Mouse (Mus musculus): ENCODE measurements around the gene Pkn3. TPM values are rescaled to one million over a fixed set of nuclear protein-coding genes. Genes with fewer than 3 reads are reported as not detected.
A peak's percentile ranks its signal among the peaks of the same experiment; 100 is the strongest.
"Not testable (repeated sequence)": the region's sequence is repeated elsewhere in the genome, so short reads cannot be mapped to it uniquely, and the experiment has no call there.

Gene Pkn3
- total RNA-seq, 2 experiments from 2014 or later = 3.8 TPM

DNA sequence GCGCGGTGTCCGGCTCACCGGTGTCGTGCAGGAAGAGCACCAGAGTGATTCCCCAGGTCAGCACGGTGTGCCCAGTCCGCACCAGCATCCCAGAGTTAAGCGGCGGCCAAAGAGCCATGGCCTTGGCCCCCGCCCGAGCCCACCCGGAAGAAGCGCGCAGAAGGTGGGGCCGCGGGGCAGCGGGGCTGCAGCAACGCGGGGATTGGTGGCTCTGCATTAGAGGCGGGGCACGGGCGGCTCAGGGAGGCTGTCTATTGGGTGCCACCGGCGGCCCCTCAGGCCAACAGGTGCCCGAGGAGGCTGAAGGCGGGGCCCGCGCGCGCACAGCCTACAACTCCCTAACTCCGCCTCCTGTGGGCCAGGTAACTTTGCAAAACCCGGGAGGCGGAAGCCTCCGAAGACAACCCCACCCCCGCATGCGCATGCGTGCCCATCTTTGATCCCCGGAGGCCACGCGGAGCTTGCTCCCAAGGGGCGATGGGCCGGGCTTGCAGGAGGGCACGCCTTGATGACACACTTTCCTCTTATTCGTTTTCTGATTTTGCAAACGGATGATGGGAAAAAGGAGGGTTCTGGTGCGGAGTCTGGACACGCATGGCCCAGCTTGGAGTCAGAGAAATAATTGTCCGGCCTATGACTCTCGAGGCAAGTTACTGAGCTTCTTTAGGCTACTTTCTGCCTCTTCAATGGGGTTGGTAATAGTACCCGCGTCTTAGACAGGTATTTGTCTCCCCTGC is 16.2 kb downstream of the Pkn3 start, which contains the start of gene Zdhhc12:
TSS of gene Zdhhc12 (minus strand) at position 178 of the 737 bp plus-strand sequence.
- peak; percentile 79 to 91 for DNase-seq (ENCODE audit: low spot score in 2 of 2)

DNA sequence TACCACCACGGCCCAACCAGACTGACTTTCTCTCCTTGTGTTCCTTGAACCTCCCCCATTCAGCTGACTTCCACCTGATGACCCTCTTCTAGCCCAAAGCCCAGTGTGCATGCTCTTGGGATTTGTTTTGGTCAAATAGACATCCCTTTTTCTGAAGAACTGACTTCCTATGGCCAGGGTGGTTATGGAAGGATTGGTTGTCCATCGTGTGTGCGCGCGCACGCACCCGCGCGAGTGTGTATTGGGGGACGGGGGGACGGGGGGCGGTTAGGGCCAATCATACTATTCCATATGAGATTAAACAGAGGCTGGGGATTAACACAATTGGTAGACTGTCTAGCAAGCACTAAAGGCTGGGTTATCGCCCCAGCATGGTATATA is 16.7 kb downstream of the Pkn3 start:
- no peak for DNase-seq (ENCODE audit: low spot score in 2 of 2)

DNA sequence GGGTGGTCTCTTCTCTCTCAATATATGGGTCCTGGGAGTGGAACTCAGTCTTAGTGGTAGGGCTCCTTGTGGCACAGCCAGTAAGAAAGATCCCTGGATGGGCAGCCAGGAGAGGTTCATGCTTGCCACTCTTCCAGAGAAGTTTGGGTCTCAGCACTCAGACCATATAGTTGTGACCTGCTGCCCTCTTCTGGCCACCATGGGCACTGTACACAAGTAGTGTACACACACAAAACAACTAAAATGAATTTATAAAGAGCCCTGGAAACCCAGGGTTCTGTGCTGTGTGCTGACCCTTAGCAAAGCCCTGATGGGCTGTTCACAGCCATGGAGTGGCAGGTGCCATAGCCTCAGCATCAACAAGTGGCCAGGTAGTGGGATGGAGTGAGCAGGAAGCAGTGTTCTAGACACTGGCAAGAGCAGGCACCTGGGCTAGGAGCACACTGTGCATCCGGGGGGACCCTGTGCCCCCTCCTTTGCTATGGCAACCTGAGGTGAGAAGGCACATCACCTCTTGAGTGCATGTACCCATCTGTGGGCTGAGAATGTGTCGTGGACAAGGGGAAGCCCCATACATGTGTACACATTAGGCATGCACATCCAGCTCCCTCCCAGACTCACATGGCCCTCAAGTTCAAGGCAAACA is 18.5 kb downstream of the Pkn3 start:
- no peak for DNase-seq (ENCODE audit: low spot score in 2 of 2)

DNA sequence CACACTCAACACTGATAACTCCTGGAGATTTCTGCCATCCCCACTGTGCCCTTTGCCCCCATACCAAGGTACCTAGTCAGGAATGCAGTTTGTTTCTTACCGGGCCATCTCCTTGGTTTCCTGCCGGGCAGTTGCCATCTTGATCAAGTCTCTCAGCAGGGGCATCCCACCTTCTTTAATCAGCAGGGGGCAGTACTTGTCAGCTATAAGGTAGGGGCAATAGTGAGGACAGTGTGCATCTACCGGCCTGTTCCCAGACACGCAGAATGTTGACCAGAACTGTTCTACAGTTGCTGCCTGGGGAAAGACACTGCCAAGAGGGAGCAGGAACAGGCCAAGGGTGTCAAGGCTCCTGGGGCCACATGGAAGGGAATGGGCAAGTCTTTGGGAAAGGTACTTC is 22.7 kb downstream of the Pkn3 start:
- no peak for DNase-seq (ENCODE audit: low spot score in 2 of 2)

DNA sequence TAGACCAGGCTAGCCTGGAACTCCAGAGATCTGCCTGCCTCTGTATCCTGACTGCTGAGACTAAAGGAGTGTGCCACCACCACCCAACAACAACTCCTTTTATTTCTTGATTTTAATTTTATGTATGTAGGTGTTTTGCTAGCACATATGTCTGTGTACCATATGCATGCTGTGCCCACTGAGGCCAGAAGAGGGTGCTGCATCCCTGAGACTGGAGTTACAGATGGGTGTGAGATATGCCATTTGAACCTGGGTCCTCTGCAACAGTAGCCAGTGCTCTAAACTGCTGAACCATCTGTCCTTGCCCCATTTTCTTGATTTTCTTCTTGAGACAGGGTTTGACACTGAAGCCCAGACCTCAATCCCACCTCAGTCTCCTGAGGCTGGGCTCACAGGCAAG is 28.9 kb downstream of the Pkn3 start:
- DNase-seq (ENCODE audit: low spot score in 2 of 2) = peak; percentile 36 to 43

DNA sequence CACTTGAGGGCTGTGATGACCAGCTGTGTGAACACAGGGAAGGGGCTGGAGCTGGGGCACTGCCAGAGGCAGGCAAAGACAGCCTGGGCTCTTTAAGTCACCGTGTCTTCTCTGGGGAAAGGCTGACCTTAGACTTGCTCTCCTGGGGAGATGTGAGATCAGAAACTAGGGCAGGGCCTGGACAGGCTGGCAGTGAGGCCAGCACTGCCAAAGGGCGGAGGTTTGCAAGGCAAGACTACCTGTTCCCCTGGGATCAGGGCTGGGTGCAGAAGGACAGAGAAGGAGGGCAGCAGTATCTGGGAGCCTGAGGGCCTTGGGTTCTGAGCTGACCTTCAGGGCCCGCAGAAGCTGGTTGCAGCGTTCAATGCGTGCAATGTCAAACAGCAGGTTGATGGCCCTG is 30.2 kb downstream of the Pkn3 start:
- no peak for DNase-seq (ENCODE audit: low spot score in 2 of 2)

DNA sequence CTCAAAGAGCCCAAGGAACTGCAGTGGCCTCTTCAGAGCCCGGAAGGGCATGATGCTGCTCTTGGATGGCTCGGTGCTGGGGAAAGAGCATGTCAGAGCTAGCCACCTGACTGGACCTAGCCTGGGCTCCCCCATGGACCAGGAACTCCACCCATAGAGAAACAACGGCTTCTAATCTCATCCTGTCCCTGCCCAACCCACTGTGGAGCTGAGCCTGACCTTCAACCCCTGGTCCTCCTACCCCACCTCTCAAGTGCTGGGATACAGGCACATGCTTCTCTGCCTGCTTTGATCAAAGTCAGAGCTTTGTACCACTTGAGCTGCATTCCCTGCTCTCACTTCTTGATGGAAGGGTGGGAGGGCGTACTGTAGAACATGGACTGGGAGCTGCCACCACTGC is 30.8 kb downstream of the Pkn3 start:
- DNase-seq (ENCODE audit: low spot score in 2 of 2) = no peak

DNA sequence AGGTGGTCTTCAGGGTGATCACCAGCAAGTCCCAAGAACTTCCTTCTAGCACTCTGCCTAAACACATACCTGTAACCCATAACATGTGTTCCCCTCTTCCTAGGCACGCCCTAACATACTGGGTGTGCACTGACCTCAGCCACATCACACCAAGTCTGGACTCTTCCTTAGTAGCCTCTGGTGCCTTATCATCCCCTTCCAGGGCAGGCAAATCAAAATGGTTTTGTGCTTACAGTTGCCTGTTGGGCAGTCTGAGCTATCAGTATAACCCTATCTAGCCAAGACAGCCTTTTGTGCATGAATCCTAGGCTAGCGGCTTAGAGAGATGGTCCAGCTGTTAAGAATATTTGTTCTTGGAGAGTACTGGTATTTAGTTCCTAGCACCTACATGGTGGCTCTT is 34.0 kb downstream of the Pkn3 start:
- DNase-seq (ENCODE audit: low spot score in 2 of 2) = no peak

DNA sequence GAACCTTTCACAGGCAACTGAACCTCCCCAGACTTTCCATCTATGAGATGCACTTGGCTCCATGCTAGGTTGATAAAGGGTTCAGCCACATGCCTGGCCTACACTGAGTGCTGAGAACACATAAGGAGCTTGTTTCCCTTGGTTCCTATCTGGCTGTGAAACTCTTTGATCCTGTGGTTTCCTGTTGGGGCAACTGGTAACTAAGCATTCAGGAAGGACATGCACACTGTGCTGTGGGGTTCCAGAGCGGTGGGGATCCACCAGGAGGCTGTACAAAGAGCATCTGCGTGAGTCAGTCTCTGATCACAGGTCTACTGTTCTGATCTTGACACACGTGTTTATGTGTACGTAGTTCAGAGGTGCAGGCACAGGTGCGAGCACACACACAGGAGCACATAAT is 35.1 kb downstream of the Pkn3 start:
- no peak for DNase-seq (ENCODE audit: low spot score in 2 of 2)

DNA sequence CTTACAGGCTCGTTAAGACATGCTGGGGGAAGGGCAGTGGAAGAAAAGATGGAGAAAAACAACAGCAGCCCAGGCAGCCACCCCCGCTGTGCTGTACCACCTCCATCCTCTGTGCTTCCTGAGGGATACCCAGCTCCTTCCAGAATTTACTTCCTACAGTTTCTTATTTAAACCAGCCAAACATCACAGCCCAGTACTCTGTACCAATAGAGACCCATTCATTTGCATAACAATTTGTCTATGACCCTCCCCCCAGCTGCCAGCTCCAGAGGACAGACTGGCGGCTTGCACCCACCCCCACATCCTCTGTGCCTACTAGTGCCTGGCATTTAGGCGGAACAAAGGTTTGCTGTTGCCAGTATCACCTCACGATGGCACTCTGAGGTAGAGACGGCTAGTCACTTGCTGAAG is 42.2 kb downstream of the Pkn3 start:
- peak; percentile 69 to 80 for DNase-seq (ENCODE audit: low spot score in 2 of 2)

DNA sequence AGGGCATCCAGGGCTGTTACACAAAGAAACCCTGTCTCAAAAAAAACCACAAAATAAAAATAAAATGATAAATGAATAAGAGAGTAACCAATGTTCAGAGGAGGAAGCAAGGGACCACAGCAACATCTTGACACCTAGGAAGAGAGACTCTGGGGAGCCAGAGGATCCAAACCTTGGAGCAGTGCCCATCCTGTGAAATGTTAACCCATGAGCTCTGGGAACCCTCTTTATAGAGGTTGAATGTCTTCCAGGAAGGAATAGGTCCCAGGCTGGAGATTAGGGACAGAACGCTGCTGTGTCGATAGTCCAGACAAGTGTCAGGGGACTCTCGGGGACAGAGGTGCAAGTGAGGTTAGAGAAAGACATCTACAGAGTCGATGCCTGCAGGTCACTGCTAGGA is 42.8 kb downstream of the Pkn3 start:
- no peak for DNase-seq (ENCODE audit: low spot score in 2 of 2)

DNA sequence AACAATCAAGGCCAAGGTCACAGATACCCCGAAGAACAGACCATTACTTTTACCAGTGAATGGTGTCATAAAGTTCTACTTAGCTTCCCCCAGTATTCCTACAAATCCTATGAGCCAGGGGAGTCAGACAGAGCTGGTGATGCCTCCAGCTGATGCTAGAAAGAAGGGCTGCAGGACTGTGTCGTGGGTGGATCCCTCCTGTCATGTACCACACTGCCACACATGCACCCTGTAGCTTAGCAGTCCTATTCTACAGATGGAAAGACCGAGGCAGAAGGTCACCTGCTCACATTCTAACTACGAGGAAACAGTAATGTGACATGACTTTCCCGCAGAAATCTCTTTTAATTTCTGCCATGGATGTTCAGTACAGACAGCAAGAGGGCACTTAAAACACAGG is 45.3 kb downstream of the Pkn3 start:
- DNase-seq (ENCODE audit: low spot score in 2 of 2) = no peak

DNA sequence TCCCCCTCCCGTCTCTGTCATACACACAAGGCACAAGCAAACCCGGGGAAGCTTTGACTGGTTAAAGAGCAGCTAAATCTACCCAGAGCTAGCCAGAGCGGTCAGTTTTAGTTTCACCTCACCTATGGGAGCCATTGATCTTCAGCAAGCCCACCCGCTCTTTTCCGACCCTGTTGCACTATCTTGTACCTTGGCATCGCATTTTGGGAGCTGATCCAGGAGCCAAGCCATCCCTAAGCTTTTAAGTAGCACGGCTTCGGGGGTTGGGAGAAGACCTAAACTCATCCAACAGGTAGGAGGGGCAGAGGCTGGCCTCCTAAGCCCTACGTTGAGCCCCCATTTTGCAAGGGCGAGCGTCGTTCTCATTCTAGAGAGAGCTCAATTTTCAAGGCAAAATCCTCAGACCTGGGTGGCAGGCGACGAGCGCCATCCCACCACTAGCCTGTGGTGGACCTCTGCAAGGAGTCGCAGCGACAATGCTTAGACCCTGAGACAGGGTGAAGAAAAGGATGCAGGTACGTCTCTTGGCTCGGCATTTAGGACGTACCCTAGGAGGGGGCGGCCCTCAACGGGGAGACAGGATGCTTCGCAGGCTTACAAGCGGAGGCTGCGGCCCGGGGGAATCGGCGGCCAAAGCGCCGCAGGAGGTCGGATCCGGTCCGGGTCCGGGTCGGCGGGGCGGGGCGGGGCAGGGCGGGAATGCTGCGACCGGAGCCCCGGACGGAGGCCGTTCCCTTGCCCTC is 46.4 kb downstream of the Pkn3 start:
- DNase-seq (ENCODE audit: low spot score in 2 of 2) = peak in 1 of 2 experiments; percentile 19

DNA sequence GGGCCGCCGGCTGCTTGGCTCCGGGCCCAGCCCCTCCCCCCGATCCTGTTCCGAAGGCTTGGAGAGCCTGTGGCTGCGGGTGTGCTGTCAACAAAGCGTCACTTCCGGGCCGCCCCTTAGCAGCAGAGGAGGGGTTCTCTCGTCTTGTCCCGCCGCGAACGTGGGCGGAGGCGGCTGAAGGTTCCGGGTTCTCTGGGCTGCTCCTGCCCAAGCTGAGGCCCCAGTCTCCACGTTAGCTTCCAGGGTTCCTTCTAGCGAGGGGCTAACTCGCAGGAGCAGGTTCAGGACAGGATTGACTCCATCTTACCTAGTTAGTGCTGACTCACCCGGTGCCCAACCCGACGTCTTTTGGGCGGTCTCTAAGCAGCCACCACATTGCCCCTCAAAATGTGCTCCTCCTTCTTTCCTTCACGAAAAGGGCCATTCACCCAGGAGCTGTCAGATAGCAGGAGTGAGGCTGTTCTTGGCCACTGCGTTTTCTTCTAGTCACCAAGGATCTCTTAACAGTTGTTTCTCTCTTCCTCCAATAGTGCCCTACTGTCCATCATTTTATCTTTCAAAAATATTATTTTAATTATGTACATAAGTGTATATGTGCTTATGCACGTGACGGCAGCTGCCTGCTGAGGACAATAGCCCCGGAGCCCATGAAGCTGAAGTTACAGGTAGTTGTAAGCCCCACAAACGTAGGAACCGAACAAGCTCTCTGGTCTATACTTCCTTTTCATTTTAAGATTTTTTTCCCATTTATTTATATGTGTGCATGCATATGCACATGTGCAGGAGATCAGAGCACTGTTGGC is 47.2 kb downstream of the Pkn3 start, which contains the start of gene Zer1:
TSS of gene Zer1 (minus strand) at position 114 of the 803 bp plus-strand sequence.
- peak; percentile 95 to 97 for DNase-seq (ENCODE audit: low spot score in 2 of 2)

DNA sequence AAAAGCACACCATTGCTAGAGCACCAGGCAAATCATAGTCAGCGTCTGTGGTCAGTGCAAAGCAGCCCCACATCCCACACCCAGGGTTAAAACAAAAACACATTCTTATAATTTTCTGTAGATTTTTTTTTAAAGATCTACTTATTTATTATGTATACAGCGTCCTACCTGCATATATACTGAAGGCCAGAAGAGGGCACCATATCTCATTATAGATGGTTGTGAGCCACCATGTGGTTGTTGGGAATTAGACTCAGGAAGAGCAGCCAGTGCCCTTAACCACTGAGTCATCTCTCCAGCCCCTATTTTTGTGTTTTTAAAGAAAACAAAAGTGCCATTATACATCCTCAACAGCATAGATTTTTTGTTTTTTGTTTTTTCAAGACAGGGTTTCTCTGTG is 51.3 kb downstream of the Pkn3 start:
- DNase-seq (ENCODE audit: low spot score in 2 of 2) = no peak

DNA sequence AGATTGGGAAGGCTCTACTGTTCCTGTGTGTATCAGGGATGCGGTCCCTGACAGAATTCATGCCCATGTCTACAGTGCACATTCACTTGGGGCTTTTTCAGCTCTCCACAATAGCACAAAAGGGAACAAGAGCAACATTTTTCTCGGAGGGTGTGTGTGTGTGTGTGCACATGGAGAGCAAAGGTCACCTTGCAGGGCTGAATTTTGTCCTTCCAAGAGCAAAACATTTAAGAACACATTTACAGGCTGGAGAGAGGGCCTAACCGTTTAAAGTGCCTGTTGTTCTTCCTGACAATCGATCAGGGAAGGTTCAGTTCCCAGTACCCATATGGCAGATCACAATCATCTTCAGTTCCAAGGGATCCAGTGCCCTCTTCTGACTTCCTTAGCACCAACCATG is 52.7 kb downstream of the Pkn3 start:
- DNase-seq (ENCODE audit: low spot score in 2 of 2) = no peak

DNA sequence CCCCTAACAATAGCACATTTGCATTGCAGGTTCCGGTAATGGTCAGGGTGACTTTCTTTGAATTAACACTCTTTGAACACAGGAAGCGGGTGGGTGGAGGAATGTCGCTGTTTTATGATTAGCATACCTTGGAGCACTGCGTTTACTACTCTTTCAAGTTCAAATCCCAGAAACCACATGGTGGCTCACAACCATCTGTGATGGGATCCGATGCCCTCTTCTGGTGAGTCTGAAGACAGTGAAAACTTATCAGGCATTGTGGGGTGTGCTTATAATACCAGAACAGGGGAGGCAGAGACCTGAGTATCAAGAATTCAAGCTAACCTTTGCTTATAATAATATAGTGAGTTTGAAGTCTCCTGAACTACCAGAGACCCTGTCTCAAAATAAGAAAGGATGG is 53.8 kb downstream of the Pkn3 start:
- DNase-seq (ENCODE audit: low spot score in 2 of 2) = not testable (repeated sequence)

DNA sequence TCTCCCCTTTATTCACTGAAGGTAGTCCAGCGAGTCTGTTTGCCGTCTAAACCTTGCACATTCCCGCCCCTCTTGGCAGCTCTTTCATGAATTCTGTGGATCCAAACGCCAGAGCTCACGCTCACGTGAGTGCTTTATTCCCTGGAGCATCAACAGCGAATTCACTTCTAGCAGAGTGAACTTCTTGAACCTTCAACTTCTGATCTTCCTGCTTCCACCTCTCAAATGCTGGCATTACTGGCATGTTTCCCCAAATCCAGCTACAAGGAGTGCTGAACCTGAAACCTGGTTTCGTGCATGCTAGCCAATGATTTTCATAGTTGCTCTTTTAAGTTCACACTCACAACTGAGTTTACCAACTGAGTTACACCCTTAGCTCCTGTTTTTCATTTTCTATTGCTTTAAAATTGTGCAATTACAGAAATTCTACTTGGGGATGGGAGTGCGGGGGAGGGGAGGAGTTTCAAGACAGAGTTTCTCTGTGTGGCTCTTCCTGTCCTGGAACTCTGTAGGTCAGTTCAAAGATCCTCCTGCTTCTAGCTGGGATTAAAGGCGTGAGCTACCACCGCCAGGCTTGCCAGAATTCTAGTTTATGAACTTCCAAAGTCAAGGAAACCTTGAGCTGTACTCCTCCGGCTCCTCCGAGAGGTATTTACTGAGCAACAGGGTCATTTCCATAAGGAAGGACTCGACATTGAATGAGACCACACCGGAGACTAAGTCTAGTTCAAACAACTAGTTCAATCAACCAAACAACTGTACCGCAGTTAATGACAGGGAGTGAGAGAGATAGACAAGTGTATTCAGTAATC is 55.5 kb downstream of the Pkn3 start:
- no peak for DNase-seq (ENCODE audit: low spot score in 2 of 2)

DNA sequence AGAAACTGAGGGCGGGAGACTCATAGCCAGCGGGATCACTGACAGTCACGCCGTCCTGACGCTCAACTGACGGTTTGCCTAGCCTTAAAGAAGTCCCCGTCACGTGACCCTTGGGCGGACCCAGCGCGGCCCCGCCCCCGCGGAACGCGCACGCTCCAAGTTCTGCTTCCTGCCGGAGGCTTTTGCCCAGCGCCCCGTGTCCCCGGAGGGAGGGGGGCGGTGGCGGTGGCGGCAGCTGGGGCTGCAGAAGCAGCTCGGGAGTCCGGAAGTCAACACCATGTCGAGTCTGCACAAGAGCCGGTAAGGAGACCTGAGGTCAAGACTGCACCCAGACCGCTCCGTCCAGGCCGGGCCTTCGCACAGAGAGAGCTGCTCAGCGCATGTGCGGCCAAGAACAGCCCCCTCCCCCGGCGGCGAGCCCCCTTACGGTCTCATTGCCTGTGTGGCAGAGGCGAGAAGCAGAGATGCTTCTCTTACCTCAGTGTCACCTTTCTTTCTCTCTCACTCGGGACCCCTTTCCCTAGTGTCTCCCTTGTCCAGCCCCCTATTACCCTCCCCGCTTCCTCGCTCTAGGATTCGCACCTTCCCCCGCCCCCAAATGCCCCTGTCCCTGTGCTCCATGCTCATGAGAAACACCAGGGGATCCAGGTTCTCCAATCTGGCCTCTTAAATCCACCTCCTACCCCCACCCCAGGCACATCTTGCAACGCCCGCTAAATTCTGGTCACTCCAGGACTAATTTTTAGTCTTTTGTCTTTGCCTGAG is 56.3 kb downstream of the Pkn3 start, which contains the start of gene Tbc1d13:
TSS of gene Tbc1d13 (plus strand) at position 134 of the 765 bp plus-strand sequence.
- DNase-seq (ENCODE audit: low spot score in 2 of 2) = peak; percentile 97 to 99

DNA sequence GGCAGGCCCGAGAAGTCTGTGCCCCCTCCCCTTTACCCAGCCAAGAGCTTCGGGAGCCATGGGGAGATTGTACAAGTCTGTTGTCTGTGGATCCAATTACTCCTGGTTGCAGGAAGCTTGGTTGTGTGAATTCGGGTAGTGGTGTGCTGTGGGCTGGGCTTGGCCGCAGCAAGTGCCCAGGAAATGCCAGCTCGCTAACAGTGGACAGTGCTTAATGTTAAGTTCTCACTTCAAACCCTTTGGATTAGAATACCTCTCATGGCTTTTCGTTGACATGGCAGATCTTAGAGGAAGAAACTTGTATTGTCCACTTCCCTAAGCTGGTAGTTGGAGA is 56.9 kb downstream of the Pkn3 start:
- no peak for DNase-seq (ENCODE audit: low spot score in 2 of 2)

Data from left cerebral cortex, adult 18-20 months (tissue).